Mouse (Mus musculus) stomach, embryonic 15.5 days (tissue): Measurements from ENCODE around the gene Slc12a8. TPM values are rescaled to one million over a fixed set of nuclear protein-coding genes. Genes with fewer than 3 reads are reported as not detected.

ENCODE experiments used
- ATAC-seq: fragments of 200-750 bp; cut with Nextera tagmentation; 2 replicates; pipeline ENCODE4 v1.8.0; 2017; ENCODE audit warnings: low read depth, moderate number of reproducible peaks, moderate TSS enrichment; ENCODE audit not compliant: insufficient read depth, low FRiP score
- H3K27ac ChIP-seq: fragments of 300-500 bp; sonication (generic); 2 replicates; pipeline ENCODE4 v1.5.1; 2015; ENCODE audit warnings: mild to moderate bottlenecking, inconsistent platforms
- H3K27me3 ChIP-seq: fragments of 300-500 bp; sonication (generic); replicated peaks from 2 replicates; pipeline ENCODE4 v1.6.1; 2015; ENCODE audit warnings: inconsistent platforms
- H3K36me3 ChIP-seq: fragments of 300-500 bp; sonication (generic); 2 replicates; pipeline ENCODE4 v1.6.1; 2015; ENCODE audit warnings: inconsistent platforms
- H3K4me1 ChIP-seq: fragments of 300-500 bp; sonication (generic); 2 replicates; pipeline ENCODE4 v1.6.1; 2015; ENCODE audit warnings: inconsistent platforms
- H3K4me2 ChIP-seq: fragments of 300-500 bp; sonication (generic); 2 replicates; pipeline ENCODE4 v1.6.1; 2015; ENCODE audit warnings: mild to moderate bottlenecking, inconsistent platforms
- H3K4me3 ChIP-seq: fragments of 300-500 bp; sonication (generic); replicated peaks from 2 replicates; pipeline ENCODE4 v1.5.1; 2015; ENCODE audit warnings: inconsistent platforms
- H3K9ac ChIP-seq: fragments of 300-500 bp; sonication (generic); 2 replicates; pipeline ENCODE4 v1.6.1; 2015; ENCODE audit warnings: inconsistent platforms
- H3K9me3 ChIP-seq: fragments of 300-500 bp; sonication (generic); 2 replicates; pipeline ENCODE4 v1.6.1; 2016; ENCODE audit warnings: inconsistent platforms
- WGBS: fragments of 180-500 bp; shearing (Covaris S2); methylation state at CpG from one replicate; pipeline ENCODE4 v1.1.7; 2015; 5-methylcytosine and 5-hydroxymethylcytosine counted together
- polyA plus RNA-seq: library from polyadenylated mRNA; unstranded; fragments of >200 nt; fragmentation: Nextera tagmentation; extraction: Ambion mirVana; gene quantifications from 2 replicates; pipeline ENCODE4 v1.2.1, GENCODE M21; 2015

Gene Slc12a8
- polyA plus RNA-seq, 1 experiment from 2014 or later = 3.6 TPM

DNA sequence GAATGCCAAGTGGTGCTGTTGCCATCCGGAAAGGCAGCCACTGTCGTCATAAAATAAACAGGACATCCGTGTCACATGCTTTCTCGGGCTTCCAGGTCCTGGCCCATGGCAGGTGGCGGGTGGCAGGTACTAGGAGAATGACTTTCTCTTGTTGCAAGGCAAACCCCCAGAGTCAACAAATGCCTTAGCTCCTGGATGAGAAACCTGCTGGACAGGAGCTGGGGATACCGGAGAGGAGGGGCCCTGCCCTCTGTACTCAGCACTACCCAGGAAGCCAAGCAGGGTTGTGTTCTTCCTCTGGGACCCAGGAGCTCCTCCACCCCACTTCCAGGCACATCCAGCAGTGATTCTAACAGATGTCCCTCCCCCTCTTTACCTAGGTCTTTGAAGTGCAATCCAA lies 4.6 kb upstream of the Slc12a8 start:
- Histone ChIP-seq H3K9ac (no peak overlapping the region), H3K9me3 (no peaks in the 10 kb centered on the region), H3K27me3 (no peaks in the 10 kb centered on the region), H3K4me2 (no peak overlapping the region), H3K4me1 (peaks cover 11% of the 10 kb centered on the region), H3K27ac (no peak overlapping the region; the same call in 1 of the 2 replicates), H3K4me3 (no peak overlapping the region), H3K36me3 (no peaks in the 10 kb centered on the region)
- peak; percentile 79 for ATAC-seq
- 44% methylated on average over 6 of the region's 6 CpGs for WGBS

DNA sequence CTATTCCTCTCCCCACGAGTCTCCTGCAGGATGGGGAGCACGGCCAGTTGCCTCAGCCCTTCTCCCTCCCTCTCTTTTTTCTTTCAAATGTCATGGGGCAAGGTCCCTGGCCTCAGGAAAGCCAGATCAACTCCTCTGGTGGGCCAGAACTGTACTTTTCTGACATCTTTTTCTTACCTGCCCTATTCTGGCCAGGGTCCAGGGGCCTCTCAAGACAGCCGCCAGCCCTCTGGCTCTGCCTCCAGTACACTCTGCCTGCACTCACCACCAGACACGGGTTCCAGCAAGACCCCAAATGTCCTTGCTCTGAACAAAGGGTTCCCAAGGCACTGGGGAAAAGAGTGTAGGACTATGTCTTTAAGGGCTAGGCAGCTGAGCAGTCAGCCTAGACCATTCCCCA lies 499 bp downstream of the Slc12a8 start:
- Histone ChIP-seq H3K27ac (no peak overlapping the region), H3K9me3 (no peaks in the 10 kb centered on the region), H3K4me1 (peaks cover 24% of the 10 kb centered on the region), H3K36me3 (no peaks in the 10 kb centered on the region), H3K4me3 (0 out of 2 replicates have a peak overlapping the region, but pooled peaks have one; percentile 37), H3K9ac (no peak overlapping the region), H3K27me3 (no peaks in the 10 kb centered on the region), H3K4me2 (peak overlapping the region; percentile 80)
- 27% methylated on average over 4 of the region's 4 CpGs for WGBS
- ATAC-seq = 0 out of 2 replicates have a peak, but pooled peaks have one; percentile 40

- ATAC-seq = 0 out of 2 replicates have a peak, but pooled peaks have one; percentile 30
- H3K4me3 ChIP-seq = no peak overlapping the region
These were observed 1.1 kb downstream of the Slc12a8 start for GRCm38 (mm10) chr16:33518236-33518635.

DNA sequence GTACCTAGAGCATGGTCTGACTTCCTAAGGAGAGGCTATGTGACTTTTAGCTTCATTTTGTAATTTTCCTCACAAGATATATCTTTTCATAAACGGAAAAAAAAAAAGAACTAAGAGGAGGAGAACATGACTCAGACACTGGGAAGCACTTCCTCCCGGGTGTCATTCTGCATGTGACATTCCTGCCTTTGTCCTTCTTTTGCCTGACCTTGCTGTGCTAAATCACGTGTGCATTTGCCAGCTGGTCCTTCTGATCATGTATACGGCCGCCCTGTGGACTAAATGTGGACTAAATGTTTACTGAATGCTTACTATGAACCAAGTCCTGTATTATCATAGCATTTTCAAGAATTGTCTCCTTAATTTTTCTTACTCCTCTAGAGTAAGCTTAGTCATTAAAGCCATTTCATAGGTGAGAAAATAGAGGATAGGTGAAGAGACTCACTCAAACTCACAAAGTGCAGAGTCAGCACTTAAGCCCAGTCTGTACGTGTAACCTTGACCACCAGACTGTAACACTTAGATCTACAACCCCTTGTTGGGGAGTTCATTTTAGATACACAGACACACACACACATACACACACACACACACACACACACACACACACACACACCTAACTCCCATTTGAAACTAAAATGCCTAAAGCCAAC lies 2.9 kb downstream of the Slc12a8 start:
- H3K4me3 ChIP-seq = no peak overlapping the region
- 61% methylated on average over 6 of the region's 6 CpGs for WGBS
- H3K36me3 ChIP-seq = no peaks in the 10 kb centered on the region
- no peaks in the 10 kb centered on the region for H3K27me3 ChIP-seq
- no peaks in the 10 kb centered on the region for H3K9me3 ChIP-seq
- H3K4me1 ChIP-seq = peaks cover 24% of the 10 kb centered on the region
- no peak for ATAC-seq
- H3K4me2 ChIP-seq = no peak overlapping the region
- no peak overlapping the region for H3K27ac ChIP-seq
- no peak overlapping the region for H3K9ac ChIP-seq

More at GRCm38 (mm10) chr16:33518236-33518635, 1.1 kb downstream of the Slc12a8 start:
- Histone ChIP-seq H3K4me1 (peaks cover 24% of the 10 kb centered on the region), H3K36me3 (no peaks in the 10 kb centered on the region), H3K4me2 (no peak overlapping the region), H3K9me3 (no peaks in the 10 kb centered on the region), H3K27me3 (no peaks in the 10 kb centered on the region), H3K9ac (no peak overlapping the region), H3K27ac (no peak overlapping the region)
- WGBS = 48% methylated on average over 7 of the region's 7 CpGs

- Histone ChIP-seq H3K4me1 (peaks cover 13% of the 10 kb centered on the region; the same call in 1 of the 2 replicates), H3K4me2 (no peak overlapping the region), H3K9me3 (no peaks in the 10 kb centered on the region), H3K9ac (no peak overlapping the region), H3K27ac (no peak overlapping the region), H3K36me3 (no peaks in the 10 kb centered on the region), H3K27me3 (no peaks in the 10 kb centered on the region), H3K4me3 (no peak overlapping the region)
- ATAC-seq = no peak
- 44% methylated on average over 4 of the region's 4 CpGs for WGBS
These were observed 5.4 kb downstream of the Slc12a8 start for GRCm38 (mm10) chr16:33522516-33522915.

DNA sequence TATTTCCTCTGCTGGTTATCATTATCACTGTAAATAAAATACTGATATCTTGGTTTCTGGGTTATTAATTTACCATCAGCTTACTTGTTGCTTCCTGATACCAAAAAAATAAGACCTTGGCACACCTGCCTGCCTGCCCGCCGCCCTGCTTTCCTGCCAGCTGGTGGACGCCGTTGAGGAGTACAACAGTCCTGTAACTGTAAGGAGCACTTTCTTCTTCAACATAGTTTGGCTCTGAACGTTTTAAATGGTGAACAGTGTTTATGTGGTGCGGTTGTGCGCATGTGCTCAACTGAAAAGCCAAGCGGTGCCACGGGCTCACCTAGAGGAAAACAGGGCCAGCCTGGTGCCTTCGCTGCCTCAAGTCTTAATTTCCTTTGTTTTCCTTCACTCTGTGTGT lies 6.4 kb downstream of the Slc12a8 start:
- no peak overlapping the region for H3K4me3 ChIP-seq
- no peaks in the 10 kb centered on the region for H3K36me3 ChIP-seq
- no peaks in the 10 kb centered on the region for H3K27me3 ChIP-seq
- 68% methylated on average over 10 of the region's 10 CpGs for WGBS
- no peaks in the 10 kb centered on the region for H3K9me3 ChIP-seq
- H3K9ac ChIP-seq = no peak overlapping the region
- H3K4me1 ChIP-seq = peaks cover 5% of the 10 kb centered on the region; the same call in 1 of the 2 replicates
- ATAC-seq = no peak
- H3K27ac ChIP-seq = 0 out of 2 replicates have a peak overlapping the region, but pooled peaks have one; percentile 40
- peak overlapping the region; percentile 13; the same call in 1 of the 2 replicates for H3K4me2 ChIP-seq

GRCm38 (mm10) chr16:33529502-33530454 lies 12.7 kb downstream of the Slc12a8 start:
- Histone ChIP-seq H3K27me3 (no peaks in the 10 kb centered on the region), H3K4me1 (peaks cover 9% of the 10 kb centered on the region; the same call in 1 of the 2 replicates), H3K27ac (peak overlapping the region; percentile 0; the same call in 1 of the 2 replicates), H3K9me3 (no peaks in the 10 kb centered on the region), H3K36me3 (no peaks in the 10 kb centered on the region), H3K4me3 (no peak overlapping the region), H3K4me2 (no peak overlapping the region), H3K9ac (no peak overlapping the region)
- 52% methylated on average over 11 of the region's 11 CpGs for whole genome bisulfite sequencing
- 0 out of 2 replicates have a peak, but pooled peaks have one; percentile 27 for ATAC-seq

- 72% methylated on average over 8 of the region's 8 CpGs for WGBS
- H3K27ac ChIP-seq = no peak overlapping the region
- no peak overlapping the region for H3K9ac ChIP-seq
- no peak overlapping the region for H3K4me3 ChIP-seq
- no peak overlapping the region for H3K4me2 ChIP-seq
- no peaks in the 10 kb centered on the region for H3K27me3 ChIP-seq
- no peak for ATAC-seq
- H3K36me3 ChIP-seq = no peaks in the 10 kb centered on the region
- no peaks in the 10 kb centered on the region for H3K9me3 ChIP-seq
- peaks cover 9% of the 10 kb centered on the region; the same call in 1 of the 2 replicates for H3K4me1 ChIP-seq
These were observed 14.1 kb downstream of the Slc12a8 start for GRCm38 (mm10) chr16:33531184-33531583.

- WGBS = 74% methylated on average over 8 of the region's 8 CpGs
- Histone ChIP-seq H3K9me3 (no peaks in the 10 kb centered on the region), H3K4me2 (no peak overlapping the region), H3K4me1 (0 out of 2 replicates have a peak, but pooled peaks cover 2% of the 10 kb centered on the region), H3K27ac (no peak overlapping the region), H3K36me3 (no peaks in the 10 kb centered on the region), H3K9ac (no peak overlapping the region), H3K27me3 (no peaks in the 10 kb centered on the region), H3K4me3 (no peak overlapping the region)
- ATAC-seq = no peak
These were observed 19.3 kb downstream of the Slc12a8 start for GRCm38 (mm10) chr16:33536456-33536855.

DNA sequence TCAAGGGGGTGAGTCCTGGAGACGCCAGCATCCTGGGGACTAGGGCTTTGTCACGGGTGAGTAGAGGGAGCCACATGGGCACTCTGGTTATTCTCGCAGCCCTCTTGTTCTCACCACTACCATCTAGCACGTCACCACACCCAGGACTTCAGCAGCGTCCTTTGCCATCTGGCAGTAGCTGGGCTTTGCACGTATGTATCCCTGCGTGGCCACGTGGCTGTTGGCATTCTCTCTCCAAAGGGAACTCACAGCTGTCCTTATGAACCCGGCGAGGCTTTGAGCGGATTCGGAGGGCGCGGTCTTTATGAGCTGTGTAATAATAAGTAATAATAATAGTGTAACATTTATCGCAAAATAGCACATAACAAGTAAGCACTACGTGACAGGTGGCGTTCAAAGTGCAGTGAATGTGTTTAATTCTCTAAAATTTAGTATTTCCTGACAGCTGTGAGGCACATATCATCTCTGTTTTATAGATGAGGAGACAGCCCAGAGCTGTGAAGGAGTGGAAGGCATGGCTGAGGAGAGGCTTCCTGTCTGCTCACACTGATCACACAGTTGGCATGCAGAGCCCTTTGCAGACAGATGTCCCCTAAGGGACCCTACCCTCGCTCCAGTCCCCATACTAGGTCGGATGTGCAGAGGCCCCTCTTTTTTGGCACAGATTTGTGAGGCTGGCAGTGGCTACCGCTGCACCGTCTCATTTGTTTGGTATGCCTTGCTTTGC lies 20.5 kb downstream of the Slc12a8 start:
- WGBS = 66% methylated on average over 21 of the region's 21 CpGs
- H3K4me3 ChIP-seq = no peak overlapping the region
- no peak for ATAC-seq
- H3K36me3 ChIP-seq = no peaks in the 10 kb centered on the region
- H3K4me1 ChIP-seq = 0 out of 2 replicates have a peak, but pooled peaks cover 2% of the 10 kb centered on the region
- H3K9me3 ChIP-seq = no peaks in the 10 kb centered on the region
- H3K27me3 ChIP-seq = no peaks in the 10 kb centered on the region
- H3K9ac ChIP-seq = no peak overlapping the region
- no peak overlapping the region for H3K27ac ChIP-seq
- no peak overlapping the region for H3K4me2 ChIP-seq

DNA sequence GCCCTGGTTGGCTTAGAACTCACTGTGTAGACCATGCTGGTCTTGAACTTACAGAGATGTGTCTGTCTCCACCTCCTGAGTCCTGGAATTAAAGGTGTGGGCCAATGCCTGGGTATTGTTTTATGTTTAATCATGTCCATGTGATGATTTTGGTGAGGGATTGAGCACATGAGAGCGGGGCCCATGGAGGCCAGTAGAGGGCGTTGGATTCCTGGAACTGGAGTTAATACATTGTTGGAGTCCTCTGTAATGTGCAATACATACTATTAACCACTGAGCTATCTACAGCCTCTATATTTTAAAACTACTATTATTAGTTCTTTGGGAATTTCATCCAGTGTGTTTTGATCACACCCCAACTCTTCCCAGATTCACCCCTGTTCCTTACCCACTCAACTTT lies 27.2 kb downstream of the Slc12a8 start:
- 94% methylated on average over 2 of the region's 2 CpGs for WGBS
- no peaks in the 10 kb centered on the region for H3K36me3 ChIP-seq
- no peaks in the 10 kb centered on the region for H3K27me3 ChIP-seq
- no peak overlapping the region for H3K4me3 ChIP-seq
- H3K9me3 ChIP-seq = no peaks in the 10 kb centered on the region
- H3K9ac ChIP-seq = no peak overlapping the region
- H3K4me1 ChIP-seq = no peaks in the 10 kb centered on the region
- no peak for ATAC-seq
- no peak overlapping the region for H3K27ac ChIP-seq
- no peak overlapping the region for H3K4me2 ChIP-seq
